In genomic region chr16:31235457-31236310, GRCm38 (mm10) we compare ENCODE assay signal across 8 mouse cellular contexts. TPM values are rescaled to one million over a fixed set of nuclear protein-coding genes. Genes with fewer than 3 reads are reported as not detected.
A peak's percentile ranks its signal among the peaks of the same experiment; 100 is the strongest.
DNase-seq lines count a peak whose midpoint lies in the region; ATAC-seq and TF ChIP-seq lines count a peak whose summit lies in the region.

No protein-coding gene starts in this region.

- H3K27ac ChIP-seq in liver, embryonic 12.5 days, result no peak overlapping the region
- H3K27ac ChIP-seq in small intestine, adult 2 months (ENCODE audit: insufficient read depth, low read depth, low read length), result no peak overlapping the region

- peak; percentile 22 for DNase-seq in kidney, postnatal 10 days
- no peak for DNase-seq in kidney, adult 8-10 months
- DNase-seq in T-cell, adult 2 months (ENCODE audit: low spot score), result peak; percentile 68
- DNase-seq in ovary, postnatal 14 days (ENCODE audit: low spot score), result no peak
- no peak for DNase-seq in right cerebral cortex, postnatal 25 days

- no peaks in the 10 kb centered on the region for H3K36me3 ChIP-seq in liver, embryonic 12.5 days
- no peaks in the 10 kb centered on the region for H3K36me3 ChIP-seq in small intestine, adult 2 months (ENCODE audit: control insufficient read depth, insufficient read depth, low read length)

- ATAC-seq in granulocyte monocyte progenitor cell, adult 5-6 weeks (replicated peaks; ENCODE audit: poor library complexity, severe bottlenecking), result peak; percentile 75
- ATAC-seq in liver, embryonic 12.5 days, result no peak

- TF ChIP-seq POLR2A in small intestine, adult 2 months (IDR thresholded peaks at IDR 0.05; ENCODE audit: low read depth, low read length), result 0 out of 2 replicates have a peak, but pooled peaks have one; percentile 6

- TF ChIP-seq CTCF in small intestine, adult 2 months (IDR thresholded peaks at IDR 0.05; ENCODE audit: extremely low read depth, insufficient read length, insufficient replicate concordance, low read depth, low read length), result no peak

- H3K27me3 ChIP-seq in liver, embryonic 12.5 days (replicated peaks), result peaks cover 17% of the 10 kb centered on the region
- H3K27me3 ChIP-seq in small intestine, adult 2 months (ENCODE audit: control insufficient read depth, insufficient read depth, low read length), result no peaks in the 10 kb centered on the region

- WGBS in liver, embryonic 12.5 days (ENCODE audit: insufficient replicate concordance), result 11% methylated on average over 18 of the region's 18 CpGs
- WGBS in small intestine, adult 2 months, result 21% methylated on average over 18 of the region's 18 CpGs

- no peaks in the 10 kb centered on the region for H3K9me3 ChIP-seq in liver, embryonic 12.5 days (replicated peaks)

- peaks cover 25% of the 10 kb centered on the region for H3K4me1 ChIP-seq in liver, embryonic 12.5 days
- peaks cover 22% of the 10 kb centered on the region for H3K4me1 ChIP-seq in small intestine, adult 2 months (ENCODE audit: control insufficient read depth, insufficient read depth, insufficient read length, low read length)

- H3K4me3 ChIP-seq in liver, embryonic 12.5 days, result 0 out of 2 replicates have a peak overlapping the region, but pooled peaks have one; percentile 7
- peak overlapping the region; percentile 46 for H3K4me3 ChIP-seq in small intestine, adult 2 months (ENCODE audit: low read depth, low read length)

- peak overlapping the region; percentile 42 for H3K4me2 ChIP-seq in liver, embryonic 12.5 days

- H3K9ac ChIP-seq in liver, embryonic 12.5 days, result no peak overlapping the region

RNA-seq across cellular contexts. Expression of gene Acap2, which starts 34.6 kb away (rescaled TPM):
- 22.0 and 23.9 TPM in 2 replicates for total RNA-seq in granulocyte monocyte progenitor cell, adult 5-6 weeks (2014; fragmentation: Nextera tagmentation)
- total RNA-seq in granulocyte monocyte progenitor cell, adult 5-6 weeks (2017), result 38.1 and 41.7 TPM in 2 replicates
- 10.3 and 11.1 TPM in 2 replicates for polyA plus RNA-seq in liver, embryonic 12.5 days (2016; fragmentation: Nextera tagmentation; extraction: Ambion mirVana)
- 2.9 and 9.1 TPM in 2 replicates for polyA plus RNA-seq in small intestine, adult 2 months (2012; rRNA removed)

RNA-seq across cellular contexts. Expression of gene Ppp1r2, which starts 39.4 kb away (rescaled TPM):
- total RNA-seq in granulocyte monocyte progenitor cell, adult 5-6 weeks (2014; fragmentation: Nextera tagmentation), result 34.2 and 38.9 TPM in 2 replicates
- total RNA-seq in granulocyte monocyte progenitor cell, adult 5-6 weeks (2017), result 56.4 and 57.4 TPM in 2 replicates
- polyA plus RNA-seq in liver, embryonic 12.5 days (2016; fragmentation: Nextera tagmentation; extraction: Ambion mirVana), result 48.4 and 49.9 TPM in 2 replicates
- polyA plus RNA-seq in small intestine, adult 2 months (2012; rRNA removed), result 26.9 and 83.9 TPM in 2 replicates

Comparison
In these comparisons a context has a peak if more than half of its experiments do, and no peak if none do; other contexts are left out.
1. DNase-seq: peak in kidney, postnatal 10 days (single experiment) and T-cell, adult 2 months (single experiment); none in kidney, adult 8-10 months (0 of 2), ovary, postnatal 14 days (single experiment) and right cerebral cortex, postnatal 25 days (single experiment).